Mouse (Mus musculus): ENCODE data around the gene E2f1.
A peak's percentile ranks its signal among the peaks of the same experiment; 100 is the strongest.

DNA sequence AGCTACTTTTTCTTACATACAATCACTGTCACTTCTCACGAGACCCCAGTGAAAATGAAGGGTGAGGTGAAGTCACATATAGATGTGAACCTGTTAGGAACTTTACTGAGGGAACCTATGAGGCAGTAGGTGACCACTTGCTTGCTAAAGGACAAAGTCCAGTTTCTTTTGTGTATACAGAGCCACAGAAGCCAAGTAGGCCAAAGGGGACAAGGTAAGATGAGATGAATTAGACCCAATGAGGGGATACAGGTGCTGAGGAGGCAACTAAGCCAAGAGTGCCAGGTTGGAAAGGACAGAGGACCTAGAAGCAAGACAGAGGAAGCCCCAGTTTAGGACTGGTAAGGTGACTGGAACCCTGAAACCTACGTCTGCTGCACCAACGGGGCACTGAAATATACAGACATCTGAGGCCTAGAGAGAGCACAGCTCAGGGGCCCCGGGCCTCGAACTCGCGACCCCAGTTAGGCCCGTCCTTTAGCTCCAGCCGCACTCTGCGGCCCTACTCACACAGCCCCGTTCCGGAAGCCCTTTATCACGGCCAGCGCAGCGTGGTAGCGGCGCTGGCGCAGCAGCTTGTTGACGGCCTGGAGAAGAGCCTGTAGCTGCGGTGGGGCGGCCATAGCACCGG, 33.4 kb upstream of the E2f1 start:
- no peak for TF ChIP-seq CHD2 (IDR thresholded peaks at IDR 0.05; ENCODE audit: low read length)
- TF ChIP-seq USF1 (IDR thresholded peaks at IDR 0.05; ENCODE audit: low read depth, low read length): no peak
- TF ChIP-seq ELF1 (IDR thresholded peaks at IDR 0.05; ENCODE audit: low read depth, low read length): 0 out of 2 replicates have a peak, but pooled peaks have one; percentile 26
- TF ChIP-seq MYC (IDR thresholded peaks at IDR 0.05; ENCODE audit: low read depth, low read length): no peak
- TF ChIP-seq CTCF (conservative IDR thresholded peaks at IDR 0.05 in 1 of 2, IDR thresholded peaks at IDR 0.05 in 1 of 2; ENCODE audit: low read depth in 2 of 2, low read length in 2 of 2): no peak
- no peak for TF ChIP-seq SMC3 (IDR thresholded peaks at IDR 0.05; ENCODE audit: low read depth, low read length)
- no peak for TF ChIP-seq IRF4 (IDR thresholded peaks at IDR 0.05; ENCODE audit: low read depth, low read length)

Data from CH12.LX (cell line).